Mouse (Mus musculus) kidney, postnatal 25 days (tissue): ENCODE data around the gene 2010111I01Rik.

Experiments used
- DNase-seq, 2 experiments: peaks; one replicate each; pipeline ENCODE4 v3.0.0; 2021; ENCODE audit warnings: mixed read lengths in 2 of 2

2010111I01Rik gene

DNA sequence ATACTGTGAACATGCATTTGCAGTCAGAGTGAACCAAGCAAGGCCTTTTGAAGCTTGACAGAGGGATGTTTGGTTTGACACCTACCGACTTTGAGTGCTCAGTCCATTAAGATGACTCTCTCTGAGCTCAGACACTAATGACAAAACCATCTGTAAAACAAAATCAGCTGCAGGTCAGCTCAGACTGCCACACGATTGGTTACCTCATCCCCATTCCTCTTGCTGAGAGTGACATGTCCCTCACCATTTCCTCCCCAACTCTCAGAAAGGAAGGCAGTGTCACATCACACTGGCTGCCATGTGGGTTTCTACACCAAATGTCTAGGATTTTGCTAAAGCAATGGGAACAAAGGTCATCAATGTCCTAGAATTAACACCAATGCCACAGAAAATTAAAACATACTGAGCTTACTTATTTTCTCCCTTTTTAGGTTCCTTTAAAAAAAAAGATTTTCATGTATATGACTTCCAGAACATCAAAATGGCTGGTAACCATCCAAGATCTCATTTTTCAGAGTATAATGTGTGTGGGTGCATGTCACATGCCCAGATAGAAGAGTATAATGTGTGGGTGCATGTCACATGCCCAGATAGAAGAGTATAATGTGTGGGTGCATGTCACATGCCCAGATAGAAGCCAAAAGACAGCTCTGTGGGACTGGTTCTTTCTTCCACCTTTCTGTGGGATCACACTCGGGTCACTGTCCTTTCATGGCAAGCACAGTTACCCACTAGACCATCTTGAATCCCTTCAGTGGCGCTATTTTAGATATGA, 395.6 kb downstream of the 2010111I01Rik start:
- DNase-seq, result no peak

DNA sequence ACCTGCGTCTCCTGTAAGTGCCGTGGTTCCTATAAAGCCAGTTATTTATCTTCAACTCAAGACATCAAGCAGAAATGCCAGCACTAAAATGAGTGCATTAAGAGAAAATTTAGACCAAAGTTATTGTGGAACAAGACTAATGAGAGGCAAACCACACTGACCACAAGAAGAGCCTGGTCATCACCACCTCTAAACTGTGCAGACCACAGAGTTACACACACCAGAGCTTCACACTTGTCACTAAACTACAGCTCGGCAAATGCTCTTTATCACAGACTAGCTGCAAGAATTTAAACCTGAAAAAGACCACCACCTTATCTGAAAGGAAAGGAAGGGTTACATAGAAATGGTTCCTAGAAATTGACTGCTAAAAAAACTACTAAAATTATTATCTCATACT, 397.1 kb downstream of the 2010111I01Rik start:
- DNase-seq, result no peak

DNA sequence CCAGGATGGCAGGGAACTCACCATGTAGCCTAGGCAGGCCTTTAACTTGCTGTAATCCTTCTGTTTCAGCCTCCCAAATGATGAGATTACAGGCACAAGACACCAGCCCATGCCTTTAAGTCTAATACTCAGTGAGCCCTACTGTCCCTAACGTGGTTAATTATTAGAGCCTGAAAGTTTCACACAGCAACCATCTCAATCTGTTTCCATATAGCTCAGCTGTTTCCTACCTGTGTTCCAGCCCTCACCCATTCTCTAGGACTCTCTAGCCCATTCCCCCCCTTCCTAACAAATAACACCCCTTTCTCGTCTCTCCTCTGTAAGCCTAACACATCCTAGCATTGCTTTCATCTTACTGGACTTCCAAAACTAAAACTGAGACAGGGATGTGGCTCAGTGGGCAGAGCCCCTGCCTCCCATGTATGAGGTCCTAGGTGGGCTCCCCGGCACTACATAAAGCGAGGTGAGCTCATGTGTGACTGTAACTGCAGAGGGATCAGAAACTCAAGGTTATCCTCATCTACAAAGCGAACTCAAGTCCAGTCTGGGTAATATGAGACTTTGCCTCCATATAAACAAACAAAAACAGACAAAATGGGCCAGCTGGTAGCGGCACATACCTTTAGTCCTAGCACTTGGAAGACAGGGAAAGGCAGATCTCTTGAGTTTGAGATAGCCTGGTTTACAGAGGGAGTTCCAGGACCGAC, 408.9 kb downstream of the 2010111I01Rik start:
- DNase-seq, result no peak
